Mouse (Mus musculus): ENCODE results near the gene Gm45618. TPM values are rescaled to one million over a fixed set of nuclear protein-coding genes. Genes with fewer than 3 reads are reported as not detected.

Gm45618 gene
- polyA plus RNA-seq, 2 experiments: not detected

- Histone ChIP-seq H3K27me3 (ENCODE audit: control insufficient read depth, insufficient read depth, low read length) (peaks cover 17% of the 10 kb centered on the region), H3K4me2 (ENCODE audit: low read depth) (no peak overlapping the region), H3K36me3 (replicated peaks; ENCODE audit: control insufficient read depth, insufficient read depth, low read depth) (no peaks in the 10 kb centered on the region), H3K4me3 (ENCODE audit: insufficient read depth in 1 of 2, low read depth in 2 of 2, low read length in 2 of 2) (no peak overlapping the region), H3K9me3 (ENCODE audit: control insufficient read depth, low read length) (no peaks in the 10 kb centered on the region), H3K9ac (replicated peaks) (no peak overlapping the region), H3K27ac (no peak overlapping the region), H3K4me1 (replicated peaks; ENCODE audit: control insufficient read depth in 2 of 2, insufficient read depth in 2 of 2, low read length in 1 of 2) (peaks cover 0 to 8% of the 10 kb centered on the region in 2 experiments; a peak in 2 of 4 replicates)
- TF ChIP-seq CTCF (IDR thresholded peaks at IDR 0.05; ENCODE audit: low read depth): no peak
- TF ChIP-seq EP300 (IDR thresholded peaks at IDR 0.05; ENCODE audit: low read depth): no peak
- ATAC-seq (ENCODE audit: insufficient read depth): no peak
- DNase-seq (ENCODE audit: low read depth in 3 of 3, low spot score in 3 of 3): no peak
Observed at GRCm38 (mm10) chr7:142071717-142072116, 48.8 kb downstream of the Gm45618 start.

- Histone ChIP-seq H3K4me1 (replicated peaks; ENCODE audit: control insufficient read depth in 2 of 2, insufficient read depth in 2 of 2, low read length in 1 of 2) (peaks cover 0 to 8% of the 10 kb centered on the region in 2 experiments; a peak in 2 of 4 replicates), H3K4me3 (ENCODE audit: insufficient read depth in 1 of 2, low read depth in 2 of 2, low read length in 2 of 2) (no peak overlapping the region), H3K36me3 (replicated peaks; ENCODE audit: control insufficient read depth, insufficient read depth, low read depth) (no peaks in the 10 kb centered on the region), H3K27ac (no peak overlapping the region), H3K4me2 (ENCODE audit: low read depth) (no peak overlapping the region), H3K9ac (replicated peaks) (no peak overlapping the region), H3K9me3 (ENCODE audit: control insufficient read depth, low read length) (no peaks in the 10 kb centered on the region), H3K27me3 (ENCODE audit: control insufficient read depth, insufficient read depth, low read length) (peaks cover 17% of the 10 kb centered on the region)
- DNase-seq (ENCODE audit: low read depth in 3 of 3, low spot score in 3 of 3): no peak
- TF ChIP-seq CTCF (IDR thresholded peaks at IDR 0.05; ENCODE audit: low read depth): no peak
- no peak for TF ChIP-seq EP300 (IDR thresholded peaks at IDR 0.05; ENCODE audit: low read depth)
- peak; percentile 70 for ATAC-seq (ENCODE audit: insufficient read depth)
- WGBS (ENCODE audit: insufficient replicate concordance): 6% methylated on average over 10 of the region's 10 CpGs
Observed at GRCm38 (mm10) chr7:142071212-142071578, 49.3 kb downstream of the Gm45618 start.

GRCm38 (mm10) chr7:142070458-142071211 is 49.9 kb downstream of the Gm45618 start:
- TF ChIP-seq EP300 (IDR thresholded peaks at IDR 0.05; ENCODE audit: low read depth): no peak
- peak; percentile 97 for TF ChIP-seq CTCF (IDR thresholded peaks at IDR 0.05; ENCODE audit: low read depth)
- Histone ChIP-seq H3K4me3 (ENCODE audit: insufficient read depth in 1 of 2, low read depth in 2 of 2, low read length in 2 of 2) (no peak overlapping the region), H3K9ac (replicated peaks) (no peak overlapping the region), H3K27me3 (ENCODE audit: control insufficient read depth, insufficient read depth, low read length) (peaks cover 15% of the 10 kb centered on the region), H3K9me3 (ENCODE audit: control insufficient read depth, low read length) (no peaks in the 10 kb centered on the region), H3K4me1 (replicated peaks; ENCODE audit: control insufficient read depth in 2 of 2, insufficient read depth in 2 of 2, low read length in 1 of 2) (peaks cover 0 to 8% of the 10 kb centered on the region in 2 experiments; a peak in 2 of 4 replicates), H3K4me2 (ENCODE audit: low read depth) (no peak overlapping the region), H3K27ac (no peak overlapping the region), H3K36me3 (replicated peaks; ENCODE audit: control insufficient read depth, insufficient read depth, low read depth) (no peaks in the 10 kb centered on the region)
- peak; percentile 86 for ATAC-seq (ENCODE audit: insufficient read depth)
- 17% methylated on average over 13 of the region's 13 CpGs for WGBS (ENCODE audit: insufficient replicate concordance)
- DNase-seq (ENCODE audit: low read depth in 3 of 3, low spot score in 3 of 3): no peak

Other genes starting within 250 kb of the Gm45618 start
- 13.5 and 15.3 TPM in 2 replicates for gene Tollip, start 202.2 kb downstream of the Gm45618 start, polyA plus RNA-seq (2012; rRNA removed)
- 18.0 and 19.7 TPM in 2 replicates for gene Tollip, start 202.2 kb downstream of the Gm45618 start, polyA plus RNA-seq (2014; fragmentation: Nextera tagmentation; extraction: Ambion mirVana)
- 0.03 and 0.29 TPM in 2 replicates for gene Brsk2, start 171.0 kb downstream of the Gm45618 start, polyA plus RNA-seq (2012; rRNA removed)
- gene Brsk2, start 171.0 kb downstream of the Gm45618 start, polyA plus RNA-seq (2014; fragmentation: Nextera tagmentation; extraction: Ambion mirVana): 0.05 and 0.10 TPM in 2 replicates
- gene Mob2, start 59.7 kb downstream of the Gm45618 start, polyA plus RNA-seq (2012; rRNA removed): 33.9 and 41.5 TPM in 2 replicates
- 68.8 and 75.6 TPM in 2 replicates for gene Mob2, start 59.7 kb downstream of the Gm45618 start, polyA plus RNA-seq (2014; fragmentation: Nextera tagmentation; extraction: Ambion mirVana)
- 2.5 TPM in 2 replicates for gene Dusp8, start 24.9 kb downstream of the Gm45618 start, polyA plus RNA-seq (2012; rRNA removed)
- gene Dusp8, start 24.9 kb downstream of the Gm45618 start, polyA plus RNA-seq (2014; fragmentation: Nextera tagmentation; extraction: Ambion mirVana): 3.8 and 4.2 TPM in 2 replicates
- gene Gm39115, start 15.3 kb upstream of the Gm45618 start, polyA plus RNA-seq (2012; rRNA removed): not detected in 2 replicates
- gene Gm39115, start 15.3 kb upstream of the Gm45618 start, polyA plus RNA-seq (2014; fragmentation: Nextera tagmentation; extraction: Ambion mirVana): not detected in 2 replicates
- gene Gm45337, start 23.9 kb upstream of the Gm45618 start, polyA plus RNA-seq (2012; rRNA removed): not detected in 2 replicates
- not detected in 2 replicates for gene Gm45337, start 23.9 kb upstream of the Gm45618 start, polyA plus RNA-seq (2014; fragmentation: Nextera tagmentation; extraction: Ambion mirVana)
- not detected in 2 replicates for gene Gm29735, start 36.4 kb upstream of the Gm45618 start, polyA plus RNA-seq (2012; rRNA removed)
- not detected in 2 replicates for gene Gm29735, start 36.4 kb upstream of the Gm45618 start, polyA plus RNA-seq (2014; fragmentation: Nextera tagmentation; extraction: Ambion mirVana)
- not detected in 2 replicates for gene Gm4553, start 45.0 kb upstream of the Gm45618 start, polyA plus RNA-seq (2012; rRNA removed)
- not detected in 2 replicates for gene Gm4553, start 45.0 kb upstream of the Gm45618 start, polyA plus RNA-seq (2014; fragmentation: Nextera tagmentation; extraction: Ambion mirVana)
- gene Krtap5-2, start 55.3 kb upstream of the Gm45618 start, polyA plus RNA-seq (2012; rRNA removed): not detected in 2 replicates
- not detected in 2 replicates for gene Krtap5-2, start 55.3 kb upstream of the Gm45618 start, polyA plus RNA-seq (2014; fragmentation: Nextera tagmentation; extraction: Ambion mirVana)
- gene Gm10153, start 69.7 kb upstream of the Gm45618 start, polyA plus RNA-seq (2012; rRNA removed): not detected in 2 replicates
- not detected in 2 replicates for gene Gm10153, start 69.7 kb upstream of the Gm45618 start, polyA plus RNA-seq (2014; fragmentation: Nextera tagmentation; extraction: Ambion mirVana)
- not detected in 2 replicates for gene Krtap5-3, start 80.6 kb upstream of the Gm45618 start, polyA plus RNA-seq (2012; rRNA removed)
- not detected in 2 replicates for gene Krtap5-3, start 80.6 kb upstream of the Gm45618 start, polyA plus RNA-seq (2014; fragmentation: Nextera tagmentation; extraction: Ambion mirVana)
- gene Gm7579, start 91.1 kb upstream of the Gm45618 start, polyA plus RNA-seq (2012; rRNA removed): not detected in 2 replicates
- not detected in 2 replicates for gene Gm7579, start 91.1 kb upstream of the Gm45618 start, polyA plus RNA-seq (2014; fragmentation: Nextera tagmentation; extraction: Ambion mirVana)
- gene Krtap5-5, start 109.2 kb upstream of the Gm45618 start, polyA plus RNA-seq (2012; rRNA removed): not detected in 2 replicates
- not detected in 2 replicates for gene Krtap5-5, start 109.2 kb upstream of the Gm45618 start, polyA plus RNA-seq (2014; fragmentation: Nextera tagmentation; extraction: Ambion mirVana)
- not detected in 2 replicates for gene Gm40460, start 120.3 kb upstream of the Gm45618 start, polyA plus RNA-seq (2012; rRNA removed)
- not detected in 2 replicates for gene Gm40460, start 120.3 kb upstream of the Gm45618 start, polyA plus RNA-seq (2014; fragmentation: Nextera tagmentation; extraction: Ambion mirVana)
- not detected in 2 replicates for gene Gm2431, start 137.6 kb upstream of the Gm45618 start, polyA plus RNA-seq (2012; rRNA removed)
- gene Gm2431, start 137.6 kb upstream of the Gm45618 start, polyA plus RNA-seq (2014; fragmentation: Nextera tagmentation; extraction: Ambion mirVana): not detected in 2 replicates
- gene Gm4559, start 153.6 kb upstream of the Gm45618 start, polyA plus RNA-seq (2012; rRNA removed): not detected in 2 replicates
- gene Gm4559, start 153.6 kb upstream of the Gm45618 start, polyA plus RNA-seq (2014; fragmentation: Nextera tagmentation; extraction: Ambion mirVana): not detected in 2 replicates
- not detected in 2 replicates for gene Krtap5-1, start 176.4 kb upstream of the Gm45618 start, polyA plus RNA-seq (2012; rRNA removed)
- not detected in 2 replicates for gene Krtap5-1, start 176.4 kb upstream of the Gm45618 start, polyA plus RNA-seq (2014; fragmentation: Nextera tagmentation; extraction: Ambion mirVana)
- gene Krtap5-4, start 182.8 kb upstream of the Gm45618 start, polyA plus RNA-seq (2012; rRNA removed): not detected in 2 replicates
- gene Krtap5-4, start 182.8 kb upstream of the Gm45618 start, polyA plus RNA-seq (2014; fragmentation: Nextera tagmentation; extraction: Ambion mirVana): not detected in 2 replicates

All from liver, embryonic 14.5 days (tissue).